Mouse (Mus musculus) kidney, adult 2 months (tissue): ENCODE data around the gene Stoml3. TPM values are rescaled to one million over a fixed set of nuclear protein-coding genes. Genes with fewer than 3 reads are reported as not detected.
A peak's percentile ranks its signal among the peaks of the same experiment; 100 is the strongest.

Source experiments
- DNase-seq: peaks from one replicate; pipeline ENCODE4 v3.0.0; 2021
- H3K27ac ChIP-seq: fragments of 200-500 bp; 2 replicates; pipeline ENCODE4 v1.5.1; 2012; ENCODE audit warnings: low read depth, low read length, control low read depth, inconsistent platforms; ENCODE audit not compliant: insufficient read depth
- H3K27me3 ChIP-seq: fragments of 200-500 bp; replicated peaks from 2 replicates; pipeline ENCODE4 v1.6.1; 2012; ENCODE audit warnings: mild to moderate bottlenecking, moderate library complexity, low read length, inconsistent platforms; ENCODE audit not compliant: control insufficient read depth, insufficient read depth
- H3K36me3 ChIP-seq: fragments of 200-500 bp; 2 replicates; pipeline ENCODE4 v1.6.1; 2012; ENCODE audit warnings: mild to moderate bottlenecking, moderate library complexity, low read length, inconsistent platforms; ENCODE audit not compliant: control insufficient read depth, insufficient read depth
- H3K4me1 ChIP-seq: fragments of 200-500 bp; 2 replicates; pipeline ENCODE4 v1.6.1; 2011; ENCODE audit warnings: low read length; ENCODE audit not compliant: control insufficient read depth, insufficient read depth
- H3K4me3 ChIP-seq: fragments of 200-500 bp; 2 replicates; pipeline ENCODE4 v1.5.1; 2011; ENCODE audit warnings: mild to moderate bottlenecking, low read depth, low read length, control low read depth; ENCODE audit not compliant: insufficient read depth
- CTCF ChIP-seq: fragments of 200-500 bp; conservative IDR thresholded peaks from 2 replicates; pipeline ENCODE4 v1.5.1; 2011; ENCODE audit warnings: low read depth, mild to moderate bottlenecking, control low read depth, low read length, moderate library complexity, mixed read lengths; ENCODE audit not compliant: insufficient read depth, insufficient read length
- POLR2A ChIP-seq: fragments of 200-500 bp; IDR thresholded peaks from one replicate; pipeline ENCODE4 v1.6.1; 2011; ENCODE audit warnings: low read depth, low read length, control low read depth
- WGBS: fragments of 180-500 bp; shearing (Covaris S2); methylation state at CpG from one replicate; pipeline ENCODE4 v1.1.7; 2018; 5-methylcytosine and 5-hydroxymethylcytosine counted together
- polyA plus RNA-seq: library from polyadenylated mRNA; depleted of rRNA; stranded (reverse); fragments of >200 nt; gene quantifications from 2 replicates; pipeline ENCODE4 v1.2.3, GENCODE M21; 2012; rRNA removed

Stoml3 gene
- polyA plus RNA-seq, 1 experiment = 0.03 TPM

GRCm38 (mm10) chr3:53532091-53532490, 43.6 kb downstream of the Stoml3 start:
- Histone ChIP-seq H3K4me1 (no peaks in the 10 kb centered on the region), H3K36me3 (no peaks in the 10 kb centered on the region), H3K27me3 (no peaks in the 10 kb centered on the region), H3K4me3 (no peak overlapping the region), H3K27ac (no peak overlapping the region)
- no peak for DNase-seq
- 87% methylated on average over 6 of the region's 6 CpGs for WGBS
- TF ChIP-seq POLR2A (no peak), CTCF (no peak)

GRCm38 (mm10) chr3:53552691-53553090, 64.2 kb downstream of the Stoml3 start:
- no peak overlapping the region for H3K27ac ChIP-seq
- TF ChIP-seq POLR2A = no peak
- TF ChIP-seq CTCF = no peak
- H3K4me3 ChIP-seq = no peak overlapping the region
- no peak for DNase-seq
- peaks cover 4% of the 10 kb centered on the region; the same call in 1 of the 2 replicates for H3K4me1 ChIP-seq
- WGBS = 60% methylated on average over 7 of the region's 7 CpGs
- H3K36me3 ChIP-seq = no peaks in the 10 kb centered on the region
- H3K27me3 ChIP-seq = no peaks in the 10 kb centered on the region

- H3K4me3 ChIP-seq = no peak overlapping the region
- 44% methylated on average over 10 of the region's 10 CpGs for WGBS
- peak; percentile 81 for DNase-seq
- no peaks in the 10 kb centered on the region for H3K27me3 ChIP-seq
- peak overlapping the region; percentile 97 for H3K27ac ChIP-seq
- TF ChIP-seq CTCF = no peak
- peaks cover 4% of the 10 kb centered on the region; the same call in 1 of the 2 replicates for H3K4me1 ChIP-seq
- no peaks in the 10 kb centered on the region for H3K36me3 ChIP-seq
Measured at GRCm38 (mm10) chr3:53555031-53555952, 66.8 kb downstream of the Stoml3 start.

GRCm38 (mm10) chr3:53557388-53558214, 69.1 kb downstream of the Stoml3 start:
- 72% methylated on average over 16 of the region's 16 CpGs for WGBS
- Histone ChIP-seq H3K4me1 (peaks cover 4% of the 10 kb centered on the region; the same call in 1 of the 2 replicates), H3K27me3 (no peaks in the 10 kb centered on the region), H3K4me3 (no peak overlapping the region), H3K27ac (no peak overlapping the region), H3K36me3 (no peaks in the 10 kb centered on the region)
- TF ChIP-seq POLR2A (no peak), CTCF (no peak)
- no peak for DNase-seq

Other genes with a start within 250 kb of the Stoml3 start
- gene Nhlrc3, start 25.3 kb upstream of the Stoml3 start, polyA plus RNA-seq = 9.7 and 10.6 TPM in 2 replicates
- gene Proser1, start 25.0 kb upstream of the Stoml3 start, polyA plus RNA-seq = 14.8 and 15.3 TPM in 2 replicates
- gene Frem2, start 168.7 kb downstream of the Stoml3 start, polyA plus RNA-seq = 4.3 and 7.3 TPM in 2 replicates